Mouse (Mus musculus): ENCODE results near the gene Cdc34.

Cdc34 gene

DNA sequence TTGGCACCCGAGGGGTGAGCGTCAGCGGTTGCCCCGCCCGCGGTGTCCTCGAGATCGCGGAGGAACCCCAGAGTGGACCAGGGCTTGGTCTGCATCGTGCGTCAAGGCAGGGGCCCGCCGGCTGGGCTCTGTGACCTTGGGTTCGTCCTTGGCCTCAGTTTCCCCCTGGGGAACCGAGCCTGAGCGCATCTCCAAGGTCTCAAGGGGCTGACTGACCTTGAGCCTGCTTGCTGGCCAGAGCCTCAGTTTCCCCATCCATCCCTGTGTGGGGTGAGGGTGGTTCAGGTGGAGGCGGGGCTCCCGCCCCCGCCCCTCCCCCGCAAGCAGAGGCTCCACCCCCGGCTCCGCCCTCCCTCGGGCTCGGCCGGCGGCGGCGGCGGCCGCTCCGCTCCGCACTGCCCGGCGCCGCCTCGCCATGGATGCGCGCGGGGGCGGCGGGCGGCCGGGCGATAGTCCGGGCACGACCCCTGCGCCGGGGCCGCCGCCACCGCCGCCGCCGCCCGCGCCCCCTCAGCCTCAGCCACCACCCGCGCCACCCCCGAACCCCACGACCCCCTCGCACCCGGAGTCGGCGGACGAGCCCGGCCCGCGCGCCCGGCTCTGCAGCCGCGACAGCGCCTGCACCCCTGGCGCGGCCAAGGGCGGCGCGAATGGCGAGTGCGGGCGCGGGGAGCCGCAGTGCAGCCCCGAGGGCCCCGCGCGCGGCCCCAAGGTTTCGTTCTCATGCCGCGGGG is 34.4 kb downstream of the Cdc34 start, which contains the start of gene Hcn2:
TSS of gene Hcn2 (plus strand) at position 381 of the 734 bp plus-strand sequence.
- DNase-seq (ENCODE audit: extremely low spot score) = no peak

DNA sequence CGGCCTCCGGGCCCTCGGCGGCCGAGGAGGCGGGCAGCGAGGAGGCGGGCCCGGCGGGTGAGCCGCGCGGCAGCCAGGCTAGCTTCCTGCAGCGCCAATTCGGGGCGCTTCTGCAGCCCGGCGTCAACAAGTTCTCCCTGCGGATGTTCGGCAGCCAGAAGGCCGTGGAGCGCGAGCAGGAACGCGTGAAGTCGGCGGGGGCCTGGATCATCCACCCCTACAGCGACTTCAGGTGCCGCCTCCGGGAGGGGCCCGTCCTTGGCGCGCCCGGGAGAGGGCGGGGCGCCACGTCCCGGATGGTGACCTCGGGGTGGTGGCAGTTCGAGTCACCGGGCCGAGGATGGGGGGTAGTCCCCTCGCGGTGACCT is 35.0 kb downstream of the Cdc34 start:
- DNase-seq (ENCODE audit: extremely low spot score) = no peak

- DNase-seq (ENCODE audit: extremely low spot score) = peak; percentile 80
These were observed 35.8 kb downstream of the Cdc34 start for GRCm38 (mm10) chr10:79717640-79718357.

DNA sequence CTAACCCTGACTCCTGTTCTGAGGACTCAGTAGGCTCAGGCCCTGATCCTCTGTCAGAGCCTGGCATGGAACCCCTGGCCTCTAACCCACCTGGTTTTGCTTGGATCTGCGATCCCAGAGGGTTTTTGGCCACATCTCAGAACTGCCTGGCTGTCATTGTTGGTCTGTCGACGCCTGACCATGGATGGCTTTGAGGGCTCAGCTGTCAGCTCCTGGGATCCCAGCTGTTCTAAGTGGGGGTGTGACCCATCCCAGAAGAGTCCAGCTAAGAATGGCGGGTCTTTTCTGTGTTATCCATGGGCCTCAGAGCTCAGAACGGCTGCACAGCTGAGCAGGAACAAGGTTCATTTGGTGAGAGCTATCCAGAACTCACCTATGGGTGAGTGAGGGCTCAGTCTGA is 39.1 kb downstream of the Cdc34 start:
- DNase-seq (ENCODE audit: extremely low spot score) = no peak

DNA sequence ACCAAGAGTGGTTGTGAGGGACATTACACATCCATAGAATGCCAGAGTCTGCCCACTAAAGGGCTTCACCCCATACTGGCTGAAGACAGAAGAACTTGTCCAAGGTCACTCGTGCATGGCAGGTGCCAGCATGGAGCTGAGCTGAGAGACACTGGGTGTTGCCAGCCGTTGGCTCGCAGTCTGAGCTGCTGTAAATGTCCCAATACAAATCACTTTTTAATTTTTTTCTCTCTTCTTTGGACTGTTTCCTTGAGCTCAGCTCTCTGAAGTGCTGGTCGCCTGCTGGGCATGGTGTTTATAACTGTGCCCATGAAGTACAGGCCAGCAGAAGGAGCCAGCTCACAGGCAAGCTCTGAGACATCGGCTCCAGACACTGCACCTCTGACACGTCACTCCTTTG is 41.1 kb downstream of the Cdc34 start:
- no peak for DNase-seq (ENCODE audit: extremely low spot score)

- DNase-seq (ENCODE audit: extremely low spot score) = no peak
These were observed 41.7 kb downstream of the Cdc34 start for GRCm38 (mm10) chr10:79723692-79724091.

GRCm38 (mm10) chr10:79726090-79726489 is 44.1 kb downstream of the Cdc34 start:
- DNase-seq (ENCODE audit: extremely low spot score) = peak; percentile 41

DNA sequence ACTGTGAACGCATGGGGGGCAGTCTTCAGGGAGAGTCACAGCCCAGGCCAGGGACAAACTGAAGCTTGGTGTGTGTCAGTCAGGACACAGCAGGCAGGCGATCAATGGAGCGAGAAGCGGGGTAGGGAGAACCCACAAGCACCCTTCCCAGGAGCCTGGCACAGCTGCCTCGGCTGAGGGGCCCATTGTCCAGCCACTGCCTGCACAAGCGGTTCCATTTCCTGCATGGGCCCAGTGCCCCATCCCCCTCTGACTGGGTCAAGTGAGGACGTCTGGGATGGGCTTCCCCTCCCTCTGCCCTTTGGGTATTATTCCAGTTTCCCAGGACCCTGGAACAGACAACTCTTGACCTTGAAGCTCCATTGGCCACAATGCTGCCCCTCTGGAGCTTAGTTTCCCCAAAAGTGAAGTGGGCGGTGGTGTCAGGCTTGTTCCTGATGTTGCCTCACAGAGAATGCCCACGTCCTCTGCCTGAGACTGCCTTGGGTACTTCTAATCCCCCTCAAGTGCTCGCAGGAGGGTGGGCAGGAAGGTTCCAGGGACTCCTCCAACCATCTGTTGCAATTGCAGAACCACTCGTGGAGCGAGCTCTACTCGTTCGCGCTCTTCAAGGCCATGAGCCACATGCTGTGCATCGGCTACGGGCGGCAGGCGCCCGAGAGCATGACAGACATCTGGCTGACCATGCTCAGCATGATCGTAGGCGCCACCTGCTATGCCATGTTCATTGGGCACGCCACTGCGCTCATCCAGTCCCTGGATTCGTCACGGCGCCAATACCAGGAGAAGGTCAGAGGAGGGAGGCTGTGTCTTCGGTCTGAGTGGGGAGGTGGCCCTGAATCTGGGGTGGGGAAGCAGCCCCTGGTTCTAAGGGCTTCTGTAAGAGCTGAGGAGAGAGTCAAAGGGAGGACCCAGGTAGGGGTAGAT is 46.6 kb downstream of the Cdc34 start:
- DNase-seq (ENCODE audit: extremely low spot score) = no peak

GRCm38 (mm10) chr10:79729357-79729965 is 47.5 kb downstream of the Cdc34 start:
- no peak for DNase-seq (ENCODE audit: extremely low spot score)

DNA sequence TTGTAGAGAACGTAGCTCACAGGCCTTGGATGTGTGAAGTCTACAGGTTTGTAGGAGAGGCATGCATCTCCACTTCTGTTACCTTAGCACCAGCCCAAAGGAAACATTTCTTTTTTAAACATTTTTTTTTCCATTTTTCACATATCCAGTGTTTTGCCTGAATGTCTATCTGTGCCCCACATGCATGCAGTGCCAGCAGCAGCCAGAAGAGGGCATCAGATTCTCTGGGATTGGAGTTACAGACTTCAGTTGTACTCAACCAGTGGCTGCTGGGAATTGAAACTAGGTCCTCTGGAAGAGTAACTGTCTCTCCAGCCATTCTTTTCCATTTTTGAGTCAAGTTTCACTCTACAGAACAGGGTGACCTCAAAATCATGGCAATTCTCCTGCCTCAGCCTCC is 50.5 kb downstream of the Cdc34 start:
- DNase-seq (ENCODE audit: extremely low spot score) = no peak

DNA sequence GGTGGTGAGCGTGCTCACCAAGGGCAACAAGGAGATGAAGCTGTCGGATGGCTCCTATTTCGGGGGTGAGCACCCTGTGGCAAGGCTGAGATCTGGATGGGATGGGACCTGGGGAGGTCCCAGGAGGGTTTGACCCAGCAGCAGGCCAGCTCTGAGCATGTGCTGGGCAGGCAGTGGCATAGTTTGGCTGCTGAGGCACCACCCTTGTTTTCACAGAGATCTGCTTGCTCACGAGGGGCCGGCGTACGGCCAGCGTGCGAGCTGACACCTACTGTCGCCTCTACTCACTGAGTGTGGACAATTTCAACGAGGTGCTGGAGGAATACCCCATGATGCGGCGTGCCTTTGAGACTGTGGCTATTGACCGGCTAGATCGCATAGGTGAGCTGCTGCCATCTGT is 51.9 kb downstream of the Cdc34 start:
- no peak for DNase-seq (ENCODE audit: extremely low spot score)

- DNase-seq (ENCODE audit: extremely low spot score) = peak; percentile 28
These were observed 53.4 kb downstream of the Cdc34 start for GRCm38 (mm10) chr10:79735361-79735760.

- no peak for DNase-seq (ENCODE audit: extremely low spot score)
These were observed 54.7 kb downstream of the Cdc34 start for GRCm38 (mm10) chr10:79736706-79737105.
